Mouse (Mus musculus) lung, postnatal 0 days (tissue): ENCODE results near the gene Cnbp. TPM values are rescaled to one million over a fixed set of nuclear protein-coding genes. Genes with fewer than 3 reads are reported as not detected.
A peak's percentile ranks its signal among the peaks of the same experiment; 100 is the strongest.

Experiments
- ATAC-seq: fragments of 200-750 bp; cut with Nextera tagmentation; 2 replicates; pipeline ENCODE4 v1.8.0; 2017; ENCODE audit warnings: moderate library complexity
- DNase-seq: peaks from one replicate; pipeline ENCODE4 v3.0.0-alpha.2; 2016; ENCODE audit warnings: low spot score
- H3K27ac ChIP-seq: fragments of 300-500 bp; sonication (generic); 2 replicates; pipeline ENCODE4 v1.5.1; 2014; ENCODE audit warnings: antibody characterized with exemption, mild to moderate bottlenecking, low read length, mixed read lengths
- H3K27me3 ChIP-seq: fragments of 300-500 bp; sonication (generic); replicated peaks from 2 replicates; pipeline ENCODE4 v1.6.1; 2014; ENCODE audit warnings: low read length, mixed read lengths; ENCODE audit not compliant: insufficient read depth
- H3K36me3 ChIP-seq: fragments of 300-500 bp; sonication (generic); 2 replicates; pipeline ENCODE4 v1.6.1; 2014; ENCODE audit warnings: low read length, mixed read lengths; ENCODE audit not compliant: insufficient read depth
- H3K4me1 ChIP-seq: fragments of 300-500 bp; sonication (generic); 2 replicates; pipeline ENCODE4 v1.6.1; 2014; ENCODE audit warnings: antibody characterized with exemption, low read depth, low read length, mixed read lengths; ENCODE audit not compliant: insufficient read depth
- H3K4me2 ChIP-seq: fragments of 300-500 bp; sonication (generic); replicated peaks from 2 replicates; pipeline ENCODE4 v1.6.1; 2014; ENCODE audit warnings: low read depth, mild to moderate bottlenecking, low read length, moderate library complexity, mixed read lengths
- H3K4me3 ChIP-seq: fragments of 300-500 bp; sonication (generic); 2 replicates; pipeline ENCODE4 v1.5.1; 2014; ENCODE audit warnings: low read depth, low read length
- H3K9ac ChIP-seq: fragments of 300-500 bp; sonication (generic); replicated peaks from 2 replicates; pipeline ENCODE4 v1.6.1; 2014; ENCODE audit warnings: low read depth, mild to moderate bottlenecking
- H3K9me3 ChIP-seq: fragments of 300-500 bp; sonication (generic); 2 replicates; pipeline ENCODE4 v1.6.1; 2016; ENCODE audit warnings: low read length, mixed read lengths
- CTCF ChIP-seq: IDR thresholded peaks from 2 replicates; pipeline ENCODE4 v1.5.1; 2016; ENCODE audit warnings: antibody characterized with exemption, mild to moderate bottlenecking
- EP300 ChIP-seq: IDR thresholded peaks from 2 replicates; pipeline ENCODE4 v1.6.1; 2016; ENCODE audit warnings: antibody characterized with exemption, mild to moderate bottlenecking, control low read depth
- WGBS: fragments of 180-500 bp; shearing (Covaris S2); extraction: QIAGEN DNeasy Blood & Tissue Kit; methylation state at CpG from one replicate; pipeline ENCODE4 v1.1.7; 2014; 5-methylcytosine and 5-hydroxymethylcytosine counted together
- polyA plus RNA-seq: library from polyadenylated mRNA; unstranded; fragments of >200 nt; fragmentation: Nextera tagmentation; extraction: Ambion mirVana; gene quantifications from 2 replicates; pipeline ENCODE4 v1.2.1, GENCODE M21; 2015

Gene Cnbp
- polyA plus RNA-seq, 1 experiment from 2014 or later = 565 TPM

- Histone ChIP-seq H3K36me3 (peaks cover 22% of the 10 kb centered on the region; the same call in 1 of the 2 replicates), H3K4me3 (no peak overlapping the region), H3K4me1 (peaks cover 3% of the 10 kb centered on the region; the same call in 1 of the 2 replicates), H3K27ac (no peak overlapping the region), H3K27me3 (no peaks in the 10 kb centered on the region), H3K9me3 (no peaks in the 10 kb centered on the region), H3K9ac (no peak overlapping the region), H3K4me2 (no peak overlapping the region)
- 87% methylated on average over 5 of the region's 5 CpGs for WGBS
- ATAC-seq (no peak), DNase-seq (no peak)
- no peak for TF ChIP-seq CTCF
- TF ChIP-seq EP300 = no peak
Observed at GRCm38 (mm10) chr6:87814486-87814885, 36.4 kb downstream of the Cnbp start.

- no peak overlapping the region; the same call in 1 of the 2 replicates for H3K9ac ChIP-seq
- DNase-seq (peak; percentile 9), ATAC-seq (no peak)
Observed at GRCm38 (mm10) chr6:87812656-87813055, 38.2 kb downstream of the Cnbp start.

DNA sequence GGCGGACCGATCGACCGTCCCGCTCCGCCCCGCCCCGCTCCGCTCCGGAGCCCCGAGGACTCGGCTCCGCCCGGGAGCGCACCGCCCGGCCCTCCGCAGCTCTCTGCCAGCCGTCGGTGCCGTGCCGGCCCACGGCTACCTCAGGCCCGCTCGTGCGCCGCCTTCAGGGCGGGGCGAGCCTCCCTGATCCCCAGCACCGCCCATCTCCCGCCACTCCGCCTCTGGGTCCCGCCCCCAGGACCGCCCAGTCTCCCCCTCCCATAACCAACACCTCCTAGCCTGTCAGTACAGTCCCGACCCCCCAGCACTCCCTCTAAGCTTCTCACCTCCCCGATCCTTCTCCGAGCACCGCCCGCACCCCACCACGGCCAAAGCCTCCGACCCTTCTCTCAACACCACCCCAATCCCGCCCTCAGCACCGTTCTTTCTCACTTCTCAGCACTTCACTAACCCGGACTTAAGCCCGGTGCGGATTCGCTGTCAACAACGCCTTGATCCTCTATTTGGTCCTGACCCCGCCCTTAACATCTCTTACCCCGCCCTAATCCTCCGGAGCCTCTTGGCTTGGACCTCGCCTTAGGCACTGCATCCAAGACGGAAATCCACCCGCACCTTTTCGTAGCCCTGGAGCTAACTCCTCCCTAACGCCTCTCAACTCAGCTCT is 39.1 kb downstream of the Cnbp start, which contains the start of gene Rab43:
TSS of gene Rab43 (minus strand) at position 490 of the 664 bp plus-strand sequence.
- under 1% methylated on average over 30 of the region's 56 CpGs for WGBS
- H3K4me3 ChIP-seq = peak within 1 kb of the TSS; percentile 73
- H3K4me1 ChIP-seq = peaks cover 6% of the 10 kb centered on the region; the same call in 1 of the 2 replicates
- no peaks in the 10 kb centered on the region for H3K9me3 ChIP-seq
- peaks cover 5% of the 10 kb centered on the region; the same call in 1 of the 2 replicates for H3K36me3 ChIP-seq
- H3K27me3 ChIP-seq = no peaks in the 10 kb centered on the region
- H3K4me2 ChIP-seq = peak within 1 kb of the TSS; percentile 80
- DNase-seq (peak; percentile 98), ATAC-seq (peak; percentile 96)
- H3K27ac ChIP-seq = peak within 1 kb of the TSS; percentile 95
- peak; percentile 57 for TF ChIP-seq CTCF
- peak; percentile 31; the same call in 1 of the 2 replicates for TF ChIP-seq EP300
- peak within 1 kb of the TSS; percentile 73 for H3K9ac ChIP-seq

More at GRCm38 (mm10) chr6:87812656-87813055, 38.2 kb downstream of the Cnbp start:
- peak overlapping the region; percentile 73; the same call in 1 of the 2 replicates for H3K4me3 ChIP-seq
- peak overlapping the region; percentile 95 for H3K27ac ChIP-seq
- 88% methylated on average over 1 of the region's 1 CpGs for WGBS
- peaks cover 6% of the 10 kb centered on the region; the same call in 1 of the 2 replicates for H3K4me1 ChIP-seq
- TF ChIP-seq CTCF = no peak
- no peak for TF ChIP-seq EP300
- H3K36me3 ChIP-seq = peaks cover 6% of the 10 kb centered on the region; the same call in 1 of the 2 replicates
- no peaks in the 10 kb centered on the region for H3K9me3 ChIP-seq
- peak overlapping the region; percentile 80 for H3K4me2 ChIP-seq
- no peaks in the 10 kb centered on the region for H3K27me3 ChIP-seq

GRCm38 (mm10) chr6:87810713-87811669 is 39.9 kb downstream of the Cnbp start:
- Histone ChIP-seq H3K9me3 (no peaks in the 10 kb centered on the region), H3K4me3 (peak overlapping the region; percentile 73), H3K27me3 (no peaks in the 10 kb centered on the region), H3K4me1 (peaks cover 6% of the 10 kb centered on the region; the same call in 1 of the 2 replicates), H3K9ac (peak overlapping the region; percentile 73), H3K27ac (peak overlapping the region; percentile 95), H3K4me2 (peak overlapping the region; percentile 80), H3K36me3 (no peaks in the 10 kb centered on the region)
- under 1% methylated on average over 61 of the region's 77 CpGs for WGBS
- DNase-seq = peak; percentile 81
- TF ChIP-seq EP300 (0 out of 2 replicates have a peak, but pooled peaks have one; percentile 15), CTCF (no peak)
- ATAC-seq = peak; percentile 3

- DNase-seq (no peak), ATAC-seq (no peak)
- Histone ChIP-seq H3K27me3 (no peaks in the 10 kb centered on the region), H3K36me3 (no peaks in the 10 kb centered on the region), H3K9ac (no peak overlapping the region; the same call in 1 of the 2 replicates), H3K4me2 (peak overlapping the region; percentile 80), H3K9me3 (no peaks in the 10 kb centered on the region), H3K4me3 (peak overlapping the region; percentile 73), H3K27ac (no peak overlapping the region), H3K4me1 (peaks cover 6% of the 10 kb centered on the region; the same call in 1 of the 2 replicates)
- 15% methylated on average over 6 of the region's 6 CpGs for WGBS
- TF ChIP-seq CTCF = no peak
- TF ChIP-seq EP300 = no peak
Observed at GRCm38 (mm10) chr6:87810311-87810710, 40.6 kb downstream of the Cnbp start.
